Mouse (Mus musculus): Measurements from ENCODE around the gene Arntl2. TPM values are rescaled to one million over a fixed set of nuclear protein-coding genes. Genes with fewer than 3 reads are reported as not detected.

The Arntl2 gene
- total and polyA plus RNA-seq, 2 experiments: 2.4 to 6.1 TPM

- DNase-seq (ENCODE audit: extremely low read depth, low read depth, low spot score): no peak
- Histone ChIP-seq H3K79me2 (ENCODE audit: control insufficient read depth, insufficient read depth, low read length) (no peaks in the 10 kb centered on the region), H3K4me1 (ENCODE audit: control insufficient read depth, insufficient read depth, low read length) (no peaks in the 10 kb centered on the region), H3K27ac (replicated peaks; ENCODE audit: insufficient read depth, low read depth, low read length) (no peak overlapping the region), H3K27me3 (ENCODE audit: control insufficient read depth, insufficient read depth, low read length) (no peaks in the 10 kb centered on the region), H3K4me3 (ENCODE audit: insufficient read depth, low read depth, low read length) (no peak overlapping the region), H3K9ac (ENCODE audit: low read depth, low read length) (no peak overlapping the region), H3K36me3 (ENCODE audit: control insufficient read depth, insufficient read depth, low read length) (no peaks in the 10 kb centered on the region)
- TF ChIP-seq POLR2A (IDR thresholded peaks at IDR 0.05; ENCODE audit: extremely low read depth, insufficient read depth, low read length) (no peak), CTCF (IDR thresholded peaks at IDR 0.05; ENCODE audit: low read depth, low read length) (no peak)
- 93% methylated on average over 9 of the region's 9 CpGs for WGBS
These were observed 84.0 kb downstream of the Arntl2 start for GRCm38 (mm10) chr6:146879856-146880255.

DNA sequence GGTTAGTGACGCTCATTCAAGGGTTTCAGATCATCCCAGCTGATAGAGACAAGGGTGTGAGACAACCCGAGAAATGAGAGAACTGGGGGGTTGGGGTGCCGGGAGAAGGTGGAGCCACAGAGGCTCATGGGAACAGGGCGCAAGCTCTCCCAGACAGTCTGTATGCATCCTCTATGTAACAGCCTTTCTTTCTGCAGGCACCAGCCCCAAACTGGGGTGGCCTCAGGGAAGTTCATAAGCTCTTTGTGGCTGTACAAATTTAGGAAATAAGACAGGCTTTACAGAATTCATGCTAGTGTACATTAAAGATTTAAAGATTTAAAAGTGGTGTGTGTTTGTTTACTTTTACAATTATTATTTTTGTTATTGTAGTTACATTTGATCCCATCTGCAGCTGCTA, 84.4 kb downstream of the Arntl2 start:
- H3K27ac ChIP-seq (replicated peaks; ENCODE audit: insufficient read depth, low read depth, low read length): no peak overlapping the region
- H3K4me1 ChIP-seq (ENCODE audit: control insufficient read depth, insufficient read depth, low read length): no peaks in the 10 kb centered on the region
- 92% methylated on average over 4 of the region's 4 CpGs for WGBS
- no peaks in the 10 kb centered on the region for H3K27me3 ChIP-seq (ENCODE audit: control insufficient read depth, insufficient read depth, low read length)
- no peaks in the 10 kb centered on the region for H3K36me3 ChIP-seq (ENCODE audit: control insufficient read depth, insufficient read depth, low read length)
- no peak overlapping the region for H3K9ac ChIP-seq (ENCODE audit: low read depth, low read length)
- no peaks in the 10 kb centered on the region for H3K79me2 ChIP-seq (ENCODE audit: control insufficient read depth, insufficient read depth, low read length)
- DNase-seq (ENCODE audit: extremely low read depth, low read depth, low spot score): no peak
- H3K4me3 ChIP-seq (ENCODE audit: insufficient read depth, low read depth, low read length): no peak overlapping the region
- TF ChIP-seq POLR2A (IDR thresholded peaks at IDR 0.05; ENCODE audit: extremely low read depth, insufficient read depth, low read length) (no peak), CTCF (IDR thresholded peaks at IDR 0.05; ENCODE audit: low read depth, low read length) (no peak)

DNA sequence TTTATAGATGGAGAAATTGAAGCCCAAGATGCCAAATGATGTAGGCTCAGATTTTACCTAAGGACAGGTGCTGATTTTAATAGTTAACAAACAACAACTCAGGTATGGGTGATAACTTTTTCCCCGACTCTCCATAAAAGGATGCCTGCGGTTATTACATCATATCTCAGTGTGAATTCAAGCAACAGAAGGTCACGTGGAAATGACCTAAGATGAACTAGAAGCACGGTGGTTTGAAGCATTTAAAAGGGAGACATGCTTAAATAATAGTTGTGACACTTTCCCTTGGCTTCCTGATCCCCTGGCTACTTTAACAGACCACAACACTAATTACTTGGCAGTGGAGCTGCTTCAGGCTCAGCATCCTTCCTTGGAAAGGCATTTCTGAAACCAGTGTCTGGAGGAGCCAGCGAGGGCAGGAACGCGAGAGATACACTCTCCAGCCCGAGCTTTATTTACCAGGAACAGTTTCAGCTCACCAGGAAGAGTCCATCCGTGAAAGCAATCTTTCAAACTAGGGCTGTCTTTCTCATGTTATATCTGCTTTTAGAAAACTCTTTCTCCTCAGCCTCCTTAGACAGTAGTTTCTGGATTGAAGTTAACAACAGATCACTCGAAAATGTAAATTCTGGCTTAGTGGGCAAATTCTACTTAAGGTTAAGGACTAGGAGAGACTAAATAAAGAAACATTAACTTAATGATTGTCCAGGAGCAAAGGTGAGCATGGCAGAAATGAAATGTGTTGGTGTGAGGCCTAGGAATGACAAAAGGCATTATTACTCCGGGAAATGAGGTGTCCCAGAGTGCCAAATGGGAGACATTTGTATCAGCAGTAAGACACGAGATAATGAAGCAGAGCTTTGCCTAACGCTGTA, 86.3 kb downstream of the Arntl2 start:
- TF ChIP-seq CTCF (IDR thresholded peaks at IDR 0.05; ENCODE audit: low read depth, low read length) (no peak), POLR2A (IDR thresholded peaks at IDR 0.05; ENCODE audit: extremely low read depth, insufficient read depth, low read length) (no peak)
- H3K27ac ChIP-seq (replicated peaks; ENCODE audit: insufficient read depth, low read depth, low read length): no peak overlapping the region
- H3K4me3 ChIP-seq (ENCODE audit: insufficient read depth, low read depth, low read length): no peak overlapping the region
- 50% methylated on average over 13 of the region's 13 CpGs for WGBS
- H3K4me1 ChIP-seq (ENCODE audit: control insufficient read depth, insufficient read depth, low read length): no peaks in the 10 kb centered on the region
- H3K27me3 ChIP-seq (ENCODE audit: control insufficient read depth, insufficient read depth, low read length): no peaks in the 10 kb centered on the region
- no peaks in the 10 kb centered on the region for H3K79me2 ChIP-seq (ENCODE audit: control insufficient read depth, insufficient read depth, low read length)
- DNase-seq (ENCODE audit: extremely low read depth, low read depth, low spot score): no peak
- no peaks in the 10 kb centered on the region for H3K36me3 ChIP-seq (ENCODE audit: control insufficient read depth, insufficient read depth, low read length)
- no peak overlapping the region for H3K9ac ChIP-seq (ENCODE audit: low read depth, low read length)

Other genes with a start within 250 kb of the Arntl2 start
- gene Fgfr1op2, start 218.9 kb upstream of the Arntl2 start, total RNA-seq (2014; rRNA removed): 38.3 and 46.0 TPM in 2 replicates
- 30.9 and 33.5 TPM in 2 replicates for gene Fgfr1op2, start 218.9 kb upstream of the Arntl2 start, polyA plus RNA-seq (2012; rRNA removed)
- gene Ints13, start 218.2 kb upstream of the Arntl2 start, total RNA-seq (2014; rRNA removed): 23.0 and 26.2 TPM in 2 replicates
- 5.6 TPM in 2 replicates for gene Ints13, start 218.2 kb upstream of the Arntl2 start, polyA plus RNA-seq (2012; rRNA removed)
- 42.9 and 56.4 TPM in 2 replicates for gene Med21, start 153.5 kb upstream of the Arntl2 start, total RNA-seq (2014; rRNA removed)
- gene Med21, start 153.5 kb upstream of the Arntl2 start, polyA plus RNA-seq (2012; rRNA removed): 20.9 and 35.0 TPM in 2 replicates
- gene Tm7sf3, start 153.2 kb upstream of the Arntl2 start, total RNA-seq (2014; rRNA removed): 48.5 and 54.2 TPM in 2 replicates
- gene Tm7sf3, start 153.2 kb upstream of the Arntl2 start, polyA plus RNA-seq (2012; rRNA removed): 21.8 and 26.2 TPM in 2 replicates
- 8.3 and 10.4 TPM in 2 replicates for gene Stk38l, start 71.1 kb upstream of the Arntl2 start, total RNA-seq (2014; rRNA removed)
- 2.4 and 3.5 TPM in 2 replicates for gene Stk38l, start 71.1 kb upstream of the Arntl2 start, polyA plus RNA-seq (2012; rRNA removed)
- gene Smco2, start 54.0 kb downstream of the Arntl2 start, total RNA-seq (2014; rRNA removed): not detected in 2 replicates
- 0.06 TPM in 1 of 2 replicates, not detected in the other for gene Smco2, start 54.0 kb downstream of the Arntl2 start, polyA plus RNA-seq (2012; rRNA removed)
- gene Ppfibp1, start 92.4 kb downstream of the Arntl2 start, total RNA-seq (2014; rRNA removed): 20.8 and 24.1 TPM in 2 replicates
- 6.7 and 6.9 TPM in 2 replicates for gene Ppfibp1, start 92.4 kb downstream of the Arntl2 start, polyA plus RNA-seq (2012; rRNA removed)
- not detected in 2 replicates for gene 1700034J05Rik, start 158.4 kb downstream of the Arntl2 start, total RNA-seq (2014; rRNA removed)
- gene 1700034J05Rik, start 158.4 kb downstream of the Arntl2 start, polyA plus RNA-seq (2012; rRNA removed): not detected in 2 replicates
- gene Rep15, start 236.5 kb downstream of the Arntl2 start, total RNA-seq (2014; rRNA removed): 0.37 and 0.67 TPM in 2 replicates
- gene Rep15, start 236.5 kb downstream of the Arntl2 start, polyA plus RNA-seq (2012; rRNA removed): 0.05 TPM in 1 of 2 replicates, not detected in the other
- gene Mrps35, start 246.7 kb downstream of the Arntl2 start, total RNA-seq (2014; rRNA removed): 15.2 and 22.1 TPM in 2 replicates
- gene Mrps35, start 246.7 kb downstream of the Arntl2 start, polyA plus RNA-seq (2012; rRNA removed): 8.7 and 9.6 TPM in 2 replicates

Data from liver, adult 2 months (tissue).